Mouse (Mus musculus) frontal cortex, postnatal 14 days (tissue): ENCODE results near the gene Acap1.

ENCODE experiments used
- DNase-seq, 2 experiments: peaks; one replicate each; pipeline ENCODE4 v3.0.0; 2022; ENCODE audit warnings: low spot score in 2 of 2

Gene Acap1

DNA sequence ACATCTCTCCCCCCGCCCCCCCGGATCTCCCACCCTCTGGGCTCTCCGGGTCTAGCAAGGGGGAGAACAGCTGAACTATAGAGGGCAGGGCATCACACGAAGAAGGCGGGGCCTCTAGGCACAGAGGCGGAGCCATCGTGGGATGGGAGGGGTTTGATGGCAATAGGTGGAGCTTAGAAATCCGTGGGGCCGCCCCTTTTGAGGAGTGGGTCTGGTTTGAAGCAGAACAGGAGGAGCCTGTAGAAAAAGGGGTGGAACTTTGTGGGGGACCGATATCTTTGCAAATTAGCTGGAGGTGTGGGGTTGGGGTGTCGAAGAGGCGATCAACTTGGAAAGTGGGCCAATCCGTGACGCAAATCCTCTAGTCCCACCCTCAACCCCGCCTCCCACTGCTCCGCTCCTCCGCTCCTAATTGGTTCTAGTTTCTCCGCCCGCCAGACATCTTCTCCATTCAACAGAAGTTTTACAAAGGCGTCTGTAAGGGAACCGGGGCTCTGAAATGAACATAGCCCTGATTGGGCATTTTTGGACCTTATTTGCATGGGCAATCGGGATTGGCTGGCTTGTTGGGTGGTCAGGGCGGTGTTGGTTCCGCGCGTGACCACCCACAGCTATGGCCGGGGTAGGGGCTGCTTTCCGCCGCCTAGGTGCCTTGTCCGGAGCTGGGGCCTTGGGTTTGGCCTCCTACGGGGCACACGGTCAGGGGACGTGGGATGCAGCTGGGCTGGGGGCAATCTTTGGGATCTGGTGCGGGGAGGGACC lies 57.2 kb downstream of the Acap1 start, which contains the start of gene Tmem256:
TSS of gene Tmem256 (plus strand) at position 563 of the 762 bp plus-strand sequence.
- peak; percentile 95 to 98 for DNase-seq

DNA sequence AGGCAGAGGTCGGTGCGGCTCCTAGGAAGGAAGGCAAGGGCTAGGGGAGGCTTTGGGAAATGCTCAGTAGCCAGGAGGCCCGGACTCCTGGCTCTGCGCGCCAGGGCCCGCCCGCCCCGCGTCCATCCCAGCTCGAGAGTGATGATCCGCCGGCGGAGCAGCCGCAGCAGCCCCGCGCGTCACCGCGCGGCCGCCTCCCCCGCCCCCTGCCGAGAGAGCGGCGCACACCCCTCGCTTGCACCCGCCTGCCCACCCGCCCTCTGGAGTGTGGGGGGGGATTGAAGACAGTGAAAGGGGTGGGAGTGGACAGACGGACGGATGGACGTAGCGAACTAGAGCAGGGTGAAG lies 57.8 kb downstream of the Acap1 start, which contains the start of gene Nlgn2:
TSS of gene Nlgn2 (minus strand) at position 181 of the 348 bp plus-strand sequence.
- no peak for DNase-seq

DNA sequence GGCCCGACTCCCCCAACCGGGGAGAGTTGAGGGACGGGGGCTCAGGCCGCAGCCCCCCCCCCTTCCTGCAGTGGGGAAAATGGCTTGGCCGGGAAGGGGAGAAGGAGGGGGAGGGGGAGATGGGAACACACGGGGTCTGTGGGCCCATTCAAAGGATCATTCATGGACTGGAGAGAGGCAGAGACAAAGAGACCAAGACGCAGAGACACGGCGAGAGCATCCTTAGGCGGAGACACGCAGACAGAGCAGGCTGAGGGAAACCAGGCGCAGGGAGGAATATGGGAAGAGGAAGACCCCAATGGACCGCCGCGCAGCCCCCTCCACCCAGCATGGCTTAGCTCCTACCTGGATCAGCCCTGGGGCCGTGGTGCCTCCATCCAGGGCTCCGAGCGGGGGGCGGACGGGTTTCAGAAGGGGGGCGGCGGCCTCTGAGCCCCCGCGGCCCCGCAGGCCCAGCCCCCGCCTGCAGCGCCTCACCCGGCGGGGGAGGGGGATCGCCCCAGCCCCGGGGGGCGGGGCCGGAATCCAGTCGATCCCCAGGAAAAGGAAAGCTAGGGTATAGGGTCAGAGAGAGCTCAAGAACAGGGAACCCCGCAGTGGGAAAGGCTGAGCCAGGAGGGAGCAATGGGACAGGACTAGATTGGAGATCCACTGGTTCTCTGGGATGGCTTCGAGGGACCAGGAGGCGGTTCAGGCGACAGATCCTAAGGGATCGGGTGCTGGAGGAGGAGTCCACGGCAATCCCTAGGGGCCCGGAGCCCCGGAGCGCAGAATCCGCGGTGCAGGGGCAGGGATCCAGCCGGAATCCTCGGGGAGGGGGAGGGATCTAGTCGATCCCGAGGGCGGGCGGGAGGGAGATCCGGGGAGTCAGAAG lies 58.4 kb downstream of the Acap1 start:
- DNase-seq: peak; percentile 42 to 43

DNA sequence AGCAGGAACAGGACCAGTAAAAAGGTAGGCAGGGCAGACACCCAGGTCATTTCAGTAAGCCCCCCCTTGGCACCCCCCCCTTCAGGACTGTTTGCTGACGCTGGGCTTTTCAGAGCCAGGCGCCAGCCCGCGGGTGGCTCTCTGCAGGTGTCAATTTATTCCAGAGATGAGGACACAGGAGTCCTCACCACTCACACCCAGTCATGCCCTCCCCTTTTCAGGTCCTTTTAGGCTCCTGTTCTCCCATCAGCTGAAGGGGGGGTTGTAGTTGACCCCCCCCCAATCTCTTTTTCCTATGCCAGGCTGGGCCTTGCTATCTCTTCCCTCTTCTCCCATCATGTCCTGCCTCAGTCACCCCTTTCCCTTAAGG lies 59.4 kb downstream of the Acap1 start:
- no peak for DNase-seq

DNA sequence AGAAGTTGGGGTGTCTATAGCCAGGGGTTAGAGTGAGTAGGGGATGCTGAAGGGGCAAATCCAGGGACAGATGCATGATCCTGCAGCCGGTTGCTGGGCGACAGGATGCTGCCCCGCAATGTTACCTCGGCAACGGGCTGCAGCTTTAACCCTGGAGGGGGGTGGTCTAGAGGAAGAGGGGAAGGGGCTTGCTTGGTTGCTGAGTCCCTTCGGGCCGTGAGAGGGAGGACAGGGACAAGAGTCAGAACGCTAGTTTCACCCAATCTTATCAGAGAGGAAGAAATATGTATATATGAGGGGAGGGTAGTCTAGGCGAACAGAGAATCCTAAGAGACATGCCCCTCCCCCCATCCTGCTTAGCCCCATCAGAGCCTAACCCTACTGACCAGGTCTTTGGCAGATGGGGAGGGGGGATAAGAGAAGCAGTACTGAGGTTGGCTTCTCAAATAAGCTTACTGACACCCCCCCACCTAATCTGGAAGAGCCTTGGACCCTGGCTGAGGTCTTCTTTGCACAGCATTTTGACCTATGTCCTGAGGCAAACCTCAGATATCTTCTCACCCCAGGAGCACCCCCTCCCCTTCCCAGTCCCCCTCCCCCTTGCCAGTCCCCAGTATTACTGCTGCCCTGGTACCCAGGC lies 59.9 kb downstream of the Acap1 start:
- no peak for DNase-seq

DNA sequence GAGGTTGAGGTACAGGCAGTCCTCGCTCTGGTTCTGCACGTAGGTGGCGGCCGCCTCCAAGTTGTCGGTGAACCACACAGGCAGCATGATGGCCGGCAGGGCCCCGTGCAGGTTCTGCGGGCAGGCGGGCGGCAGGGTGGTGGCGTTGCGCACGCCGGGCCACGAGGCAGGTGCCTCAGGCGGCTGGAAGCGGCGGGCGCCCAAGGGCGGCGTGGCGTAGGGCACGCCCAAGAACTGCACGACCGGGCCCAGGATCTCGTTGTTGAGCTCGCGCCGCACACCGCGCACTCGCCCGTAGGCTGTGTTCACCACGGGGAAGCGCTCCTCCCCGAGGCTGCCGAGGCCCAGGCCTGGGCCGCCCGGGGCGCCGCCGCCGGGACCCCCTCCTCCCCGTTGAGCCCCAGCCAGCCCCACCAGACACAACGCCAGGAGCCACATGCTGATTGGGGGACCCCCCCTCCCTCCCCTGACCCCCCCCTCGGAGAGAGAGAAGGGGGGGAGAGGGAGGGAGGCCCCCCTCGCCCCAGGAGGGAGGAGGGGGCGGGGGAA lies 61.3 kb downstream of the Acap1 start:
- DNase-seq: no peak

DNA sequence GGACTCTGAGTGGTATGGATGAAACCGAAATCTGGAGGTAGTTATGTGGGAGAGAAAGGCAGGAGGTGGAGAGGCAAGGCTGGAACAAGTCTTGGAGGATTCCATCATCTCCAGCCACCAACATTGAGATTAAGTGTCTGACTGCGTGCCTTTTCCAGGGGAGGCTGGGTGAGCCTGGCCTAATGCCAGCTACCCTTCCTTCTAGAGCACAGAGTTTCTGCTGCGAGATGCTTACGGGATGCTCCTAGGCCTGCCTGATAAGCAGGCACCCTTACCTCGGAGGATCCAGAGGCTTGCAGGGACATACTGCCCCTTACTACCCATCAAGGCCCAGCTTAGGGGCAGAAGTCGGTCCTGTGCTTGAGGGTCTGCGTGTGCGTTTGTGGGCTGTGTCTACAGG lies 61.8 kb downstream of the Acap1 start:
- DNase-seq: no peak
